9 mouse cellular contexts compared by ENCODE assay signal in genomic region chr14:32015131-32015770, GRCm38 (mm10). TPM values are rescaled to one million over a fixed set of nuclear protein-coding genes. Genes with fewer than 3 reads are reported as not detected.
DNase-seq lines count a peak whose midpoint lies in the region; ATAC-seq and TF ChIP-seq lines count a peak whose summit lies in the region.
"Had no signal": no experiment of that assay in that cellular context is flagged by ENCODE, and none has a peak within 500 bp of the region (broad histone marks: within the 10 kb centered on the region; RNA-seq: fewer than 3 reads in every experiment).

No protein-coding gene starts in this region.

- H3K4me2 ChIP-seq in kidney, postnatal 0 days (ENCODE audit: low read length): no peak overlapping the region
- H3K4me2 ChIP-seq: neural tube, embryonic 15.5 days had no signal

- no peak overlapping the region for H3K4me3 ChIP-seq in kidney, postnatal 0 days (replicated peaks; ENCODE audit: low read depth, low read length)
- H3K4me3 ChIP-seq: neural tube, embryonic 15.5 days had no signal

- WGBS in kidney, postnatal 0 days: 81% methylated on average over 7 of the region's 7 CpGs

- no peaks in the 10 kb centered on the region for H3K27me3 ChIP-seq in kidney, postnatal 0 days (ENCODE audit: insufficient read depth, low read length)
- H3K27me3 ChIP-seq: neural tube, embryonic 15.5 days had no signal

- no peaks in the 10 kb centered on the region for H3K9me3 ChIP-seq in kidney, postnatal 0 days (replicated peaks; ENCODE audit: low read length)
- H3K9me3 ChIP-seq: neural tube, embryonic 15.5 days had no signal

- H3K36me3 ChIP-seq in kidney, postnatal 0 days (ENCODE audit: insufficient read depth, low read length): no peaks in the 10 kb centered on the region
- H3K36me3 ChIP-seq: neural tube, embryonic 15.5 days had no signal

- no peak overlapping the region for H3K9ac ChIP-seq in kidney, postnatal 0 days (ENCODE audit: low read depth, low read length)
- H3K9ac ChIP-seq: neural tube, embryonic 15.5 days had no signal

- ATAC-seq in kidney, postnatal 0 days (replicated peaks; ENCODE audit: low FRiP score, low read depth): no peak

- peak overlapping the region; percentile 65; the same call in 1 of the 2 replicates for H3K27ac ChIP-seq in kidney, postnatal 0 days

- H3K4me1 ChIP-seq in kidney, postnatal 0 days (replicated peaks; ENCODE audit: insufficient read depth, low read length): no peaks in the 10 kb centered on the region

- DNase-seq in adrenal gland, adult 8-10 months: peak; percentile 41
- no peak for DNase-seq in adrenal gland, postnatal 25 days
- peak; percentile 67 for DNase-seq in kidney, postnatal 0 days (ENCODE audit: low spot score)
- no peak for DNase-seq in kidney, adult 18-20 months
- peak; percentile 55 for DNase-seq in adrenal gland, postnatal 10 days
- peak; percentile 64 for DNase-seq in lung, postnatal 25 days (ENCODE audit: low spot score)
- no peak for DNase-seq in cerebellum, adult 11-12 months
- no peak for DNase-seq in thymus, postnatal 14 days

- TF ChIP-seq CTCF in kidney, postnatal 0 days (IDR thresholded peaks at IDR 0.05; ENCODE audit: low read depth): no peak

RNA-seq across cellular contexts. Expression of gene Galnt15, which starts 13.5 kb away (rescaled TPM):
- total RNA-seq in adrenal gland, adult 8-10 months (2022): 10 to 100 TPM; 11.3 to 15.3 (median 13.3) TPM
- 4.3 and 4.6 TPM in 2 replicates for total RNA-seq in adrenal gland, postnatal 25 days (2021)
- 0.28 and 0.34 TPM in 2 replicates for polyA plus RNA-seq in kidney, postnatal 0 days (2015; fragmentation: Nextera tagmentation; extraction: Ambion mirVana)
- total RNA-seq in adrenal gland, postnatal 10 days (2021): 10 to 100 TPM; 10.2 to 10.6 TPM

Comparison
In these comparisons a context has a peak if more than half of its experiments do, and no peak if none do; other contexts are left out.
1. DNase-seq: peak in adrenal gland, adult 8-10 months (single experiment), kidney, postnatal 0 days (single experiment), adrenal gland, postnatal 10 days (single experiment) and lung, postnatal 25 days (single experiment); none in adrenal gland, postnatal 25 days (single experiment), kidney, adult 18-20 months (single experiment), cerebellum, adult 11-12 months (single experiment) and thymus, postnatal 14 days (single experiment).